Mouse (Mus musculus) embryonic facial prominence, embryonic 12.5 days (tissue): Measurements from ENCODE around the gene Fgf10. TPM values are rescaled to one million over a fixed set of nuclear protein-coding genes. Genes with fewer than 3 reads are reported as not detected.

Experiments
- ATAC-seq: fragments of 200-750 bp; cut with Nextera tagmentation; 2 replicates; pipeline ENCODE4 v1.8.0; 2017; ENCODE audit not compliant: insufficient number of reproducible peaks, insufficient read depth, low FRiP score, low TSS enrichment
- H3K27ac ChIP-seq: fragments of 300-500 bp; sonication (generic); 2 replicates; pipeline ENCODE4 v1.5.1; 2016; ENCODE audit warnings: mild to moderate bottlenecking
- H3K27me3 ChIP-seq: fragments of 300-500 bp; sonication (generic); 2 replicates; pipeline ENCODE4 v1.6.1; 2016; ENCODE audit warnings: mild to moderate bottlenecking, moderate library complexity
- H3K36me3 ChIP-seq: fragments of 300-500 bp; sonication (generic); 2 replicates; pipeline ENCODE4 v1.6.1; 2016; ENCODE audit warnings: mild to moderate bottlenecking
- H3K4me1 ChIP-seq: fragments of 300-500 bp; sonication (generic); 2 replicates; pipeline ENCODE4 v1.6.1; 2016
- H3K4me2 ChIP-seq: fragments of 300-500 bp; sonication (generic); replicated peaks from 2 replicates; pipeline ENCODE4 v1.6.1; 2016; ENCODE audit warnings: mild to moderate bottlenecking, moderate library complexity
- H3K4me3 ChIP-seq: fragments of 300-500 bp; sonication (generic); 2 replicates; pipeline ENCODE4 v1.5.1; 2016; ENCODE audit warnings: mild to moderate bottlenecking
- H3K9ac ChIP-seq: fragments of 300-500 bp; sonication (generic); 2 replicates; pipeline ENCODE4 v1.6.1; 2016; ENCODE audit warnings: mild to moderate bottlenecking, moderate library complexity
- H3K9me3 ChIP-seq: fragments of 300-500 bp; sonication (generic); 2 replicates; pipeline ENCODE4 v1.6.1; 2016; ENCODE audit warnings: mild to moderate bottlenecking, moderate library complexity
- WGBS: fragments of 180-500 bp; shearing (Covaris S2); methylation state at CpG from one replicate; pipeline ENCODE4 v1.1.7; 2016; 5-methylcytosine and 5-hydroxymethylcytosine counted together
- polyA plus RNA-seq: library from polyadenylated mRNA; unstranded; fragments of >200 nt; fragmentation: Nextera tagmentation; extraction: Ambion mirVana; gene quantifications from 2 replicates; pipeline ENCODE4 v1.2.1, GENCODE M21; 2016

Fgf10 gene
- polyA plus RNA-seq, result 9.4 and 9.8 TPM in 2 replicates

GRCm38 (mm10) chr13:118669491-118669890 is at the start of gene Fgf10:
Gene Fgf10 (plus strand): TSS chr13:118669791.
- Histone ChIP-seq H3K27ac (no peak within 1 kb of the TSS), H3K4me1 (no peaks in the 10 kb centered on the region), H3K9me3 (no peaks in the 10 kb centered on the region), H3K9ac (no peak within 1 kb of the TSS), H3K27me3 (no peaks in the 10 kb centered on the region), H3K4me3 (no peak within 1 kb of the TSS), H3K36me3 (no peaks in the 10 kb centered on the region), H3K4me2 (no peak within 1 kb of the TSS)
- no peak for ATAC-seq
- WGBS, result 68% methylated on average over 7 of the region's 7 CpGs

GRCm38 (mm10) chr13:118629661-118630428 is 39.7 kb upstream of the Fgf10 start:
- H3K9ac ChIP-seq, result no peak overlapping the region
- no peaks in the 10 kb centered on the region for H3K36me3 ChIP-seq
- no peak overlapping the region for H3K4me2 ChIP-seq
- no peaks in the 10 kb centered on the region for H3K27me3 ChIP-seq
- no peaks in the 10 kb centered on the region for H3K9me3 ChIP-seq
- WGBS, result 50% methylated on average over 3 of the region's 3 CpGs
- ATAC-seq, result no peak
- H3K4me3 ChIP-seq, result no peak overlapping the region
- peaks cover 3% of the 10 kb centered on the region; the same call in 1 of the 2 replicates for H3K4me1 ChIP-seq
- no peak overlapping the region for H3K27ac ChIP-seq

GRCm38 (mm10) chr13:118631500-118631899 is 38.1 kb upstream of the Fgf10 start:
- Histone ChIP-seq H3K36me3 (no peaks in the 10 kb centered on the region), H3K9ac (no peak overlapping the region), H3K9me3 (no peaks in the 10 kb centered on the region), H3K4me2 (no peak overlapping the region), H3K4me1 (peaks cover 3% of the 10 kb centered on the region; the same call in 1 of the 2 replicates), H3K4me3 (no peak overlapping the region), H3K27ac (no peak overlapping the region), H3K27me3 (no peaks in the 10 kb centered on the region)
- WGBS, result 78% methylated on average over 2 of the region's 2 CpGs
- ATAC-seq, result no peak

- H3K4me2 ChIP-seq, result no peak overlapping the region
- H3K9me3 ChIP-seq, result no peaks in the 10 kb centered on the region
- H3K27ac ChIP-seq, result no peak overlapping the region
- no peaks in the 10 kb centered on the region for H3K36me3 ChIP-seq
- no peak overlapping the region for H3K4me3 ChIP-seq
- ATAC-seq, result no peak
- no peak overlapping the region for H3K9ac ChIP-seq
- H3K27me3 ChIP-seq, result no peaks in the 10 kb centered on the region
- no peaks in the 10 kb centered on the region for H3K4me1 ChIP-seq
- 90% methylated on average over 5 of the region's 5 CpGs for WGBS
Measured at GRCm38 (mm10) chr13:118636047-118636446, 33.5 kb upstream of the Fgf10 start.

- Histone ChIP-seq H3K4me2 (no peak overlapping the region), H3K4me1 (no peaks in the 10 kb centered on the region), H3K27me3 (no peaks in the 10 kb centered on the region), H3K9ac (no peak overlapping the region), H3K36me3 (no peaks in the 10 kb centered on the region), H3K4me3 (no peak overlapping the region), H3K9me3 (no peaks in the 10 kb centered on the region), H3K27ac (no peak overlapping the region)
- 88% methylated on average over 3 of the region's 3 CpGs for WGBS
- no peak for ATAC-seq
Measured at GRCm38 (mm10) chr13:118642585-118642984, 27.0 kb upstream of the Fgf10 start.

GRCm38 (mm10) chr13:118643138-118643537 is 26.5 kb upstream of the Fgf10 start:
- 58% methylated on average over 6 of the region's 6 CpGs for WGBS
- ATAC-seq, result no peak
- no peaks in the 10 kb centered on the region for H3K36me3 ChIP-seq

GRCm38 (mm10) chr13:118656991-118657390 is 12.6 kb upstream of the Fgf10 start:
- no peak for ATAC-seq
- WGBS, result 58% methylated on average over 5 of the region's 5 CpGs

More at GRCm38 (mm10) chr13:118643138-118643537, 26.5 kb upstream of the Fgf10 start:
- Histone ChIP-seq H3K27me3 (no peaks in the 10 kb centered on the region), H3K4me1 (no peaks in the 10 kb centered on the region), H3K4me3 (no peak overlapping the region), H3K27ac (no peak overlapping the region), H3K4me2 (no peak overlapping the region), H3K9me3 (no peaks in the 10 kb centered on the region), H3K9ac (no peak overlapping the region)

GRCm38 (mm10) chr13:118658031-118658430 is 11.6 kb upstream of the Fgf10 start:
- no peaks in the 10 kb centered on the region for H3K4me1 ChIP-seq
- 66% methylated on average over 2 of the region's 2 CpGs for WGBS

More at GRCm38 (mm10) chr13:118656991-118657390, 12.6 kb upstream of the Fgf10 start:
- Histone ChIP-seq H3K4me3 (no peak overlapping the region), H3K27ac (no peak overlapping the region), H3K9me3 (no peaks in the 10 kb centered on the region), H3K27me3 (no peaks in the 10 kb centered on the region), H3K9ac (no peak overlapping the region), H3K4me2 (no peak overlapping the region), H3K4me1 (no peaks in the 10 kb centered on the region), H3K36me3 (no peaks in the 10 kb centered on the region)

GRCm38 (mm10) chr13:118658608-118659326 is 10.8 kb upstream of the Fgf10 start:
- no peak for ATAC-seq
- no peaks in the 10 kb centered on the region for H3K36me3 ChIP-seq
- no peaks in the 10 kb centered on the region for H3K4me1 ChIP-seq
- 88% methylated on average over 7 of the region's 7 CpGs for WGBS
- H3K4me3 ChIP-seq, result no peak overlapping the region
- H3K4me2 ChIP-seq, result no peak overlapping the region
- H3K9ac ChIP-seq, result no peak overlapping the region
- H3K9me3 ChIP-seq, result no peaks in the 10 kb centered on the region
- H3K27ac ChIP-seq, result no peak overlapping the region
- H3K27me3 ChIP-seq, result no peaks in the 10 kb centered on the region

More at GRCm38 (mm10) chr13:118658031-118658430, 11.6 kb upstream of the Fgf10 start:
- H3K4me2 ChIP-seq, result no peak overlapping the region
- H3K9ac ChIP-seq, result no peak overlapping the region
- no peaks in the 10 kb centered on the region for H3K27me3 ChIP-seq
- no peak overlapping the region for H3K4me3 ChIP-seq
- H3K27ac ChIP-seq, result no peak overlapping the region
- no peaks in the 10 kb centered on the region for H3K9me3 ChIP-seq
- no peaks in the 10 kb centered on the region for H3K36me3 ChIP-seq
- ATAC-seq, result no peak

- Histone ChIP-seq H3K27me3 (no peaks in the 10 kb centered on the region), H3K4me2 (no peak overlapping the region), H3K4me3 (no peak overlapping the region), H3K4me1 (no peaks in the 10 kb centered on the region), H3K36me3 (no peaks in the 10 kb centered on the region), H3K27ac (no peak overlapping the region), H3K9me3 (no peaks in the 10 kb centered on the region), H3K9ac (no peak overlapping the region)
- 73% methylated on average over 3 of the region's 3 CpGs for WGBS
- ATAC-seq, result no peak
Measured at GRCm38 (mm10) chr13:118661664-118662063, 7.9 kb upstream of the Fgf10 start.

- Histone ChIP-seq H3K36me3 (no peaks in the 10 kb centered on the region), H3K9me3 (no peaks in the 10 kb centered on the region), H3K27ac (no peak overlapping the region), H3K4me3 (no peak overlapping the region), H3K9ac (no peak overlapping the region), H3K27me3 (no peaks in the 10 kb centered on the region), H3K4me2 (no peak overlapping the region), H3K4me1 (no peaks in the 10 kb centered on the region)
- WGBS, result 84% methylated on average over 2 of the region's 2 CpGs
- no peak for ATAC-seq
Measured at GRCm38 (mm10) chr13:118664901-118665300, 4.7 kb upstream of the Fgf10 start.

GRCm38 (mm10) chr13:118679228-118679627 is 9.6 kb downstream of the Fgf10 start:
- no peak overlapping the region for H3K4me2 ChIP-seq
- H3K9ac ChIP-seq, result no peak overlapping the region
- H3K9me3 ChIP-seq, result no peaks in the 10 kb centered on the region
- ATAC-seq, result no peak
- H3K4me1 ChIP-seq, result no peaks in the 10 kb centered on the region
- H3K4me3 ChIP-seq, result no peak overlapping the region
- WGBS, result 84% methylated on average over 3 of the region's 3 CpGs
- no peaks in the 10 kb centered on the region for H3K36me3 ChIP-seq
- no peak overlapping the region for H3K27ac ChIP-seq
- H3K27me3 ChIP-seq, result no peaks in the 10 kb centered on the region
